Mouse (Mus musculus) ovary, adult 18-20 months (tissue): ENCODE results near the gene Gm29609.

Experiments used
- DNase-seq: peaks from one replicate; pipeline ENCODE4 v3.0.0; 2022; ENCODE audit warnings: low spot score, mixed read lengths

Gene Gm29609

DNA sequence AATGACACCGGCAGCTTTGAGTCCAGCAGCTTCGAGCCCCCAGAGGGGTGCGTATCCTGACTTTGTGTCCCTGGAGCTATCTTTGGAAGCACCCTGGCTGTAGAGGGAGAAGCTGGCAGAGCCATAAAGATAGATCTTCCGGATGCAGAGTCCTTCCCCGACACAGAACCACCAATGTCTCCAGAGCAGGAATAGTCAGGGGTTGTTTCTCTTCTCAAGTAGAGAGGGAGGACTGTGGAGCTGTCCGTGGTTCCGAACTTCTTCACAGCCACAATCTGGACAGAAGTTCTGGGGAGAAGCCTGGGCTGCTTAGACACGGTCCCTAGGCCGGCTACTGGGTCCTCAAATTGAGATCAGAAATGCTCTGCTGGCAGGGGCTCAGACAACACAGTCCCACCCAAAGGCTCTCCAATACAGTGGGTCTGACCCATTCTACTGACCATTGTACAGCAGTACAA lies 40.7 kb downstream of the Gm29609 start:
- no peak for DNase-seq

DNA sequence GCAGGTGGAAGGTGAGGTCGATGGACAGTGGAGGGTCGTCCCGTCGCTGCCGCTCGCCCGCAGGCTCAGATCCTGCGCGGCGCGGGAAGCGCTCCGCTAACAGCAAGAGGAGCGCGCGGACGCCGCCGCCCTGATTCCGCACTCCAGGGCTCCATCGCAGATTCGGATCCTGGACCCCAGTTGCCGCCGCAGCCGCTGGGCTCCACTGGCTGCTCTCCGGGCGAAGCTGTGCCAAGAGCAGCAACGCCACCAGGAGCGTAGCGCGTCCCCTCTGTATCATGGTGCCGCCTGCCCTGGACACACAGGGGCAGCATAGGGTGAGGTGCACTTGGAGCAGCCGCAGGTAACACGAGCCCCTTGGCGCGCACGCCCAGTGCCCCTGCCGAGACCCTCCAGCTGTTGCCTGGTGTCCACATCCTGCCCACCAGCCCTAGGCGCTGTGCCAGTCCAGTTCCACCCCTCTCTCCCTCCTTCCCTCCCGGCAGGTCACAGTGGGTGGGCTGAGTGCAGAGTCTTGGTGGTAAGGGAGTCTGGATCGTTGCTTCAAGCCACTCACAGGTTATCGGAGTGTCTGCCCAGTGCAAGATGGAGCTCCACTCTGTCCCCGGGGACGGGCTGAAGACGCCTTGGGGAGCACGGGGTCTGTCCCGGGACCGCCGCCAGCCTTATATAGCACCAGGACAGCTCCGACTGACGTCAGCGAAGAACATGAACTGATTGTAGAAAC lies 41.3 kb downstream of the Gm29609 start, which contains the start of gene Ucn:
TSS of gene Ucn (minus strand) at position 589 of the 727 bp plus-strand sequence.
- no peak for DNase-seq

DNA sequence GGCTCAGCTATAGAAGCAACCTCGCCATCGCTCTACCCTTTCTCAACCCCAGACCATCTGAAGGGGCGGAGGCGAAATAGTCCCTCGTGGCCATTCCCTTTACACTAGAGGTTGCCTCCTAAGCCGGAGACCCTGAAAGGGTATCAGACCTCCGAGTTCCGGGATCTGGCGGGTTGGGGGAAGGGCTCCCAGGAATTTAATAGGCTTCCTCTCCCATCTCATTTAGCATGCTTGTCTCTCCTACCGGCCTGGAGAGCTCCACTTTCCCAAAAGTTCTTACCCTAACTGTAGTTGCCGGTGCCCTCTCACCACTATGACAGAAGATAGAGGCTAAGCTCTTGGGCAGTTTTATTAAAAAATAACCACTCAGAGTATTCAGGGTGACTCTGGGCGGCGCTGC lies 42.1 kb downstream of the Gm29609 start:
- DNase-seq = no peak

DNA sequence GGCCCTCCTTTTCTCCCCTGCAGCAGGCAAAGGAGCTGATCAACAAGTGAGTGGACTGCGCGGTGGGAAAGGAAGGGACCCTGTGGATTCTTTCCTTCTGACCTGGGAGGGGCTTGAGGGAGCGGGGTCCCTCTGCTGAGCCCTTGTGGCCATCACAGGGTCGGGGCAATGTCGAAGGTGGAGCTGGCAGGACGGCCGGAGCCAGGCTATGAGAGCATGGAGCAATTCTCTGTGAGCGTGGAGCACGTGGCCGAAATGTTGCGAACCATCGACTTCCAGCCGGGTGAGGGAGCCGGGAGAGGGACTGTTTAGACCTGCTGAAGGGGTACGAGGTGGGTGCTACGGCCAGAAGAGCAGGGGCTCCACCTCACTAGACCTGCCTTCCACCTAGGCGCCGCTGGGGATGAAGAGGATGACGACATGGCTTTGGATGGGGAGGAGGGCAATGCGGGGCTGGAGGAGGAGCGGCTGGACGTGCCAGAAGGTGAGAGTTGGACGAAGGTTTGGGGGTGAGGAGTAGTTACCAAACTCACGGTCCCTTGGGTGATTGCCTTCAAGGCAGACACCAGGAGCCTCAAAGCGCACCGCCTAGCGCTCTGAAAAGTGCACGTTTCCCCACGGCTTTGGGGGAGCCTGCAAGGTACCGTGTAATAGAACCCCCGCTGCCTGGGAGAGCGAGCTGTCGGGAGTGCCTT lies 42.8 kb downstream of the Gm29609 start:
- no peak for DNase-seq

DNA sequence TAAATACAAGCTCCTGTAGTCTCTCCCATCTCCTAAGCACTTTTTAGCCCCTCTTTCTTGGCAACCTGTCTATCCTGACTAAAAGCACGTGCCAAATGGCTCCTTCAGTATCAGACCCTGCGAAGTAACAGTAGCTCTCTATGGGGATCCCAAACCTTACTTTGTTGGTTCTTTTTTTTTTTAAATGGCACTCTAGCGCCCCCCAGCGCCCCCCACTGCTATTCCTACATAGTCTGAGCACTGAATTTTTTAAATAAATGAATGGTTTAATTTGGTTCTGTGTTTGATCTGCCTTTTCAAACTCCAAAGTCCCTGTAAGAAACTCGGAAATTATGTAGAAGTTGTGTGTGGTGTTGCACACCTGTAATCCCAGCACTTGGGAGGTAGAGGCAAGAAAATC lies 53.7 kb downstream of the Gm29609 start:
- no peak for DNase-seq

DNA sequence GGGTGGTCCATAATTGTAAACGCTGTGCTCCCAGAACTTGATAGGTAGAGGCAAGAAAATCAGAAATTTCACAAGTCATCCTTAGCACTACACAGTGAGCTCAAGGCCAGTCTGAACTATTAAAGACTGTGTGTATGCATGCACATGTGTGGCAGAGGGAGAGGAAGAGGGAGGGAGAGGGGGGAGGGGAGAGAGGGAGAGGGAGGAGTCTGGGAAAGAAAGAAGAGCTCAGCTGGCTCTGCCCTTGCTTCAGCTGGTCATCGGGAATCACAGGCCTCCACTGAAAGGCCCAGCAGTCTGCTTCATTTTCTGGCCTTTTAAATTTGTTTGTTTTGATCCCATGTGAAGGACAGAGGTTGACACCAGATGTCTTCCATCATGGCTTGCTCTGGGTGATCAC lies 56.2 kb downstream of the Gm29609 start:
- DNase-seq = no peak

DNA sequence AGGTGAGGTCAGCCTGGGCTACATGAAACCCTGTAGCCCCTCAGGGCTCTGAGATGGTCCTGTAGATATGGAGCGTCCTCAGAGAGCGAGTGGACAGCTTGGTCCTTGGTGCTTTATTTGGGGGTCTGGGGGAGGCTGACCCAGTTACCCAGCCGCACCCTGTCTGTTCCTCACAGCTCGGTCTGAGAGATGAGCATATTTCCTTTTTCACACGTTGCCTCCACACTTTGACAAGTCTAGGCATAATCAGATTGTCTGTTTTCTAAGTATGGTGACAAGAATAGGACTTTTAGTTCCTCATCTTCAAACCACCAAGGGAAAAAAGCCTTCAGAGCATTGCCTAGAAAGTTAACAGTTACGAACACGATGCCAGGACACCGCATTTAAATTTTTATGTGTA lies 58.6 kb downstream of the Gm29609 start:
- DNase-seq = no peak

DNA sequence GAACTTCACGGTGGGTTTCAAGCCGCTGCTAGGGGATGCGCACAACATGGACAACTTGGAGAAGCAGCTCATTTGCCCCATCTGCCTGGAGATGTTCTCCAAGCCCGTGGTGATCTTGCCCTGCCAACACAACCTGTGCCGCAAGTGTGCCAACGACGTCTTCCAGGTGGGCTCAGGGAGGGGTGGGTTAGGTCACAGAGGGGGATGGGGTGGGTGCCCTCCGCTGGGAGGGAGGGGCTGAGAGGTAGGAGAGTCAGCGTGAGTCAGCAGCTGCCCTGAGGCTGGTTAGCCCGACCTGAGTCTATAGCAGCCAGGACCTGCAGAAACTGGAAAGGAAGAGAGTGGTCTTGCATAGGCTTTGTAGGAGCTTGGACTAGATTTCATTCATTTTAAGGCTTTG lies 62.8 kb downstream of the Gm29609 start:
- DNase-seq = no peak

DNA sequence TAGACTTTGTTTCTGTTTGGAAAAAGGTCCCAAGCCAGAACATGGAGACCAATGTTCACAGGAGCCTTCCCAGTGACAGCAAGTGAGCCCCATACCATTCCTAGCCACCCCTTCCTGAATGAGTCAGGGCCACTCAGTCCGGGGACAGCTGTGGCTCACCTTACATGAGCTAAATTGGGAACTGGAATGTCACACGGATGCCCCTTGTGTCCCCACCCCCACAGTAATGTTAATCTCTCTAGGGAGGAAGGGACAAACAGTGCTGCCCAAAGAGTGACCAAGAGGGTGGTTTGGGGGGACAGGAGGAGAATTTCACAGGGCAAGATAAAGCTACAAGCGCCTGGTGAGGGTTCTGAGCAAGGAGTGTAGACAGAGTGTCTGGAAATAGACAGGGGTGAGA lies 63.4 kb downstream of the Gm29609 start, which contains the start of gene Trim54:
TSS of gene Trim54 (plus strand) at position 359 of the 400 bp plus-strand sequence.
- DNase-seq = no peak

DNA sequence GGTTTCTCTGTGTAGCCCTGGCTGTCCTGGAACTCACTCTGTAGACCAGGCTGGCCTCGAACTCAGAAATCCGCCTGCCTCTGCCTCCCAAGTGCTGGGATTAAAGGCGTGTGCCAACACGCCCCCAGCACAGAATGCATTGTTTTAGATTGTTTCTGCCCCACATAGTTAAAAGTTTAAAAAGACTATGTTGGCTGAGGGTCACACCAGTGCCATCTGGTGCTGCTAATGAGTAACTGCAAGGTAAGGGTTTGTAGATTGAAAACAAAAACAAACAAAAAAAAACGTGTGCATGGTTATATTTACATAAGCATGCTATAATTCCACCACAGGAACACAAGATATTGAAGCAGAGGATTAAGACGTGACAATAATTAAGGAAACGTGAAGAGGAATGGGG lies 68.9 kb downstream of the Gm29609 start:
- no peak for DNase-seq

DNA sequence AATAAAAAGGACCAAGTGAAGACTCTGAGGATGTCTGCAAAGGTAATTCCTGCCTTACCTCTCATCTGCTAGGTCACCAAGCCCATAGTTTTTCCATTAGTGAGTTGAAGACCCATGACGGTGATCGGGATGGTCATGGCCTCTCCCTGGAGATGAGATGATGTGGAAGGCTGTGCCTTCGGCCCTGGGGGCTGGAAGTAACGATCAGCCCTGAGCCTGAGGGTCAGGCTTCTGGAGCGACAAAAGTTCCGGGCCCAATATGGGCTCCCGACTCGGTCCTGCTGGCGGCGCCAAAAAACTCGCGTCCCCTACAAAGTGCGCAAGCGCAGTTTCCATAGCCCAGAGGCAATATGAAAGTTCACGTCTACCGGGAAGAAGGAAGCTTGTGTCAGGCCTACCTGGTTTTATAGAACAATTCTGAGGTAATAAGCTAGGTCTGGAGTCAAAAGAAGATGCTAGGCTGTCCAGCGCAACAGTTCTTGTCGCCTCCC lies 71.7 kb downstream of the Gm29609 start, which contains the start of gene Slc30a3:
TSS of gene Slc30a3 (minus strand) at position 238 of the 491 bp plus-strand sequence.
- DNase-seq = no peak

DNA sequence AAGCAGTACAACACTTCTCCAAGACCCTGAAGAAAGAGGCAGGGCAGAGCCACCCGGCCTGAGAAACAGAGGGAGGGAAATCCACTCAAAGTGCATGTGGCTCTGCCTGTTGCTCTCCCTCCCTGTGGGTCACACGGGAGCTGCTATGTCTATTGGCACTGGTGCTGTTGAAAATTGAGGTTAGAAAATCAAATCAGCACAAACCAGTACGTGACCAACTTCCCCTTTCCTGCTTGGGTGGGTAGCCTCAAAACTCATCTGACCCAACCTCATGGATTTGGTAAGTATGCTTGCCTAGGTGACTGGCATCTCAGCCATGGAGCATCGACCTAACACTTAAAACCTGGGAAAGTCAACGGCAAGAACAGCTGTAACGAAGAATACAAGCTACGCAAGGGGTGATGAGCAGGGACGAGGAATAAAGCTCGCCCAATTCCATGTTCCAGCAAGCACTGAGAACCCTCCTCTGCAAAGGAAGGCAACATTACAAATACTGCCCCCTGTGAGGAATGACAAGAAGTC lies 73.8 kb downstream of the Gm29609 start, which contains the start of gene Dnajc5g:
TSS of gene Dnajc5g (plus strand) at position 472 of the 522 bp plus-strand sequence.
- no peak for DNase-seq

DNA sequence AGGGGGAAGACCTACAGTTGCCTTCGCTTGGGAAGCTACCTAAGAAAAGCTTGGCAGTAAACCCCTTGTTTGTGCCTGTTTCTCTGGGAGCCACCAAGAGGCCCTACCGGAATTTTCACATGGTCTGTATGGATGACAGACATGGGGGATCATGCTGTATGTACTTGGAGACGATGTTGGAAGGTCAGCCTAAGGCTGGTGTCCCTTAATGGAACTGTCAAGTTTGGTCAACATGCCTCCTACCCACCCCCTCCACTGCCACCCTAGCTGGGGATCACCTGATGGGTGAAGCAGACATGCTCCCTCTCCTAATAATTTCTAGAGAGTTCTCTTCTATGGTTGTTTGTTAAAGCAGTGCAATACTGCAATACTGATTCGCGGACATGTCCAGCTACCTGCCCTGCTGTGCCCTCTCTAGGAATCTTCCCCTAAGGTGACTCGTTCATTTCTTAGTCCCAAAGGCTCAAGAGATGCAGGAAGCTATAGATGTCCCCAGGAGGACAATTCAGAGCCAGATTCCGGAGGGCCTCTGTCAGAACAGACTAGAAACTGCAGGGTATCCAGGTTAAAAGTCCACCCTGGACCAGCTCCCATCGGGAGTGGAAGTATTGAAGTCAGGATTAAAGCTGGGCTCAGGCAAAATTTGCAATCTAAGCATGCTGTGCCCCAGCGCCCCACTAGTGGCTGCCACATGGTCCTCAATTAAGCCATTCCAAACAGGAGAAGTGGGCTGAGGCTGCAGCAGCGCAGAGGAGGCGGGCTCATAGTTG lies 83.8 kb downstream of the Gm29609 start:
- no peak for DNase-seq

DNA sequence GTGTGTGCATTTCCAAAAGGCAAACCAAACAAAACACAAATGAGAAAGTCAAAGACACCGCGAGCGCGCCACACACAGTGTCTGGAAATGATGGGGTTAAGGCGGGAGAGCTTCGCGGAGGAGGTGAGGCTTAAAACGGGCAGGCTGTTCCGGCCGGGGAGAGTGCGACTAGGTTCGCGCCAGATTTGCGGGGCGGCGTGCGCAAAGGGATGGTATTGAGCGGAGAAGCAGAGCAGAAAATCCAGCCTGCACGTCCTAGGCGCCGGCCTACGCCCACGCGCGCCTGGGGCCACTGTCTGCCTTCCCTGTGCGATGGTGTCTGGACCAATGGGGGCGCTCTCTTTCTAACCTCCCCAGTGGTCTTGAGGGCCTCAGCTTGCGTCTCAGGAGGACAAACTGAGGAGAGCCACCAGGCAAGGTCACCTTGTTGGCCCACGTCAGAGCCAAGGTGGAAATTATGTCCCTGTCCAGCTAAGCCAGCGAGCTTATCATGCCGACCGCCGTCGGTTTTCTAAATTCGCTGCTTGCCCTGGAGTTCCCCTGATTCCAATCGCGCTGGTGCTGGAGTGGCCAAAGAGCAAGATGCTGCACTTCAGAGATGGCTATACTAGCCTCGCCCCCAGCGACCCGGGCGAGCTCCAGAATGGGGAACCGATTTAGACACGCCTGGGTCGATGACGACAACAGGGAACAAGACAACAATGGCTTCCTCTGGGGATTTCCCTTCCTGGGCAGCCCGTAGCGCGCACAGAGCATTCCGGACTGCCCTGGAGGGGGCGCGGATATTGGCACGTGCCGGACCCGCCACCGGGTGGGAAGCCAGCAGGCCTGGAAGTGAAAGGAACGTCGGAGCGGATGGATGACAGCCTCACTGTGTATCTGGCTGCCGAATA lies 84.7 kb downstream of the Gm29609 start:
- no peak for DNase-seq
